Mouse (Mus musculus): ENCODE measurements around the gene Stmn1.

DNA sequence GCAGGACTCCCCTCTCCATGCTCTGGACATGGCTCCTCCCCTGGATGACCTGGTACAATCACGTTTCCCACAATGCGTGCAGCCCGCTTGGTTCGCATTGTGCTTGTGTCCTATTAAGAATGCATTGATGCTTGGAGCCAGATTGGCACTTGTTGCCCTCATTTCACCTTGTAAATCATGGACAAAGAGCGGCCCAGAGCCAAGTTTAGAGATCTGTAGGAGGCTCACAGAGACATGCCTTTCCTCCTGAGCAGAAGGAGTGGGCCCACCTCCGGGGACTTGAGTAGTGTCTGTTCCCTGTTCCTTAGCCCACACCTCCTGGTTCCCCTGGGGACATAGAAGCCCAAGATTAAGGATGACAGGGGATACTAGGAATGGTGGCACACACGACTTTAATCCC is 44.2 kb upstream of the Stmn1 start:
- TF ChIP-seq POLR2A (IDR thresholded peaks at IDR 0.05; ENCODE audit: borderline replicate concordance, extremely low read depth, insufficient read depth, insufficient read length, poor library complexity, severe bottlenecking) (no peak), CTCF (IDR thresholded peaks at IDR 0.05; ENCODE audit: borderline replicate concordance, extremely low read depth, insufficient read depth, insufficient read length) (no peak)

Measured in brain, embryonic 14.5 days (tissue).